Mouse (Mus musculus): ENCODE results near the gene 1700022I11Rik. TPM values are rescaled to one million over a fixed set of nuclear protein-coding genes. Genes with fewer than 3 reads are reported as not detected.
A peak's percentile ranks its signal among the peaks of the same experiment; 100 is the strongest.

1700022I11Rik gene
- polyA plus RNA-seq (2015; fragmentation: Nextera tagmentation; extraction: Ambion mirVana): 0.31 and 0.50 TPM in 2 replicates

- WGBS: 94% methylated on average over 4 of the region's 4 CpGs
- H3K4me1 ChIP-seq: peaks cover 8% of the 10 kb centered on the region
- no peak within 1 kb of the TSS for H3K9ac ChIP-seq (replicated peaks)
- H3K36me3 ChIP-seq: no peaks in the 10 kb centered on the region
- no peaks in the 10 kb centered on the region for H3K27me3 ChIP-seq (replicated peaks)
- no peak within 1 kb of the TSS for H3K27ac ChIP-seq (replicated peaks)
- H3K9me3 ChIP-seq (replicated peaks): no peaks in the 10 kb centered on the region
- ATAC-seq (ENCODE audit: low FRiP score): no peak
- no peak within 1 kb of the TSS for H3K4me2 ChIP-seq
- no peak within 1 kb of the TSS for H3K4me3 ChIP-seq (replicated peaks)
These were observed at the start of gene 1700022I11Rik for GRCm38 (mm10) chr4:42969304-42969703. Gene 1700022I11Rik, plus strand, starts transcription at chr4:42969604.

DNA sequence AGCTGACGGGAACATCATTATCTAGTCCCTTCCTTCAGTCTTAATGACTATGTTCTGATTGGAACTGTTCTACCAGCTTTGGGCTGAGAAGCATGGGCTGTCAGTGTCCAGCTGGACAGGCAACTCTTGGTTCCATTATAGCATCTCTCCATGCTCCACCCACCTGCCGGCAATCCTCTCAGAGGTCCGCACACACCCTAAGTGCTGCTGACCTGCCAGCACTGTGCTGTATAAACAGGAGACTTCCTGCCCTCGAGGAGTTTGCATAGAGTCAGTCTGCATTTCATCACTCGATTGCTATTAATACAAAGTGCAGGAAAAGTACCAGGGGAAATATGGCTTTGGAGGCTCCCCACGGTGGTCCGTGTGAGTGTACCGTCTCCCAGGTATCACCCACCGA lies 48.7 kb upstream of the 1700022I11Rik start:
- Histone ChIP-seq H3K27ac (replicated peaks) (0 out of 2 replicates have a peak overlapping the region, but pooled peaks have one; percentile 45), H3K27me3 (replicated peaks) (no peaks in the 10 kb centered on the region), H3K9ac (replicated peaks) (no peak overlapping the region), H3K4me2 (no peak overlapping the region), H3K36me3 (no peaks in the 10 kb centered on the region), H3K4me1 (peaks cover 44% of the 10 kb centered on the region), H3K9me3 (replicated peaks) (no peaks in the 10 kb centered on the region), H3K4me3 (replicated peaks) (no peak overlapping the region)
- no peak for ATAC-seq (ENCODE audit: low FRiP score)
- WGBS: 72% methylated on average over 9 of the region's 9 CpGs

DNA sequence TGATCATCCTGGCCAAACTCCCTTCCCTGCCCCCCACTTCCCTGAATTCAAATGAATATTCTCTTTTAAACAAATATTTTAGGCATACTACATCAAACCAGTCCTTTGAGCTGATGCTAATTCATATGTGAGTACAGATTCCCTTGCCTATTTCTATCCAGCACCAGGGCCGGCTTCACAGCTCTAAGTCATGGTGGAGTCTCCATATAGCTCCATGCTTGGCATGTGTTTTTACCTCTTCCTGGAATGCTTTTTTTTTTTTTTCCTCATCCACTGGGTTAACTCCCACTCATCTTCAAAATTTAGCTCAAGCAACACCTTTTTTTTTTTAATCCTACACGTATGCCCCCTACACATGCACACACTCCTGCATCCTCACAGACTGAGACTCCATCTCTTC lies 47.9 kb upstream of the 1700022I11Rik start:
- peaks cover 40% of the 10 kb centered on the region for H3K4me1 ChIP-seq
- H3K27me3 ChIP-seq (replicated peaks): no peaks in the 10 kb centered on the region
- H3K4me3 ChIP-seq (replicated peaks): no peak overlapping the region
- no peak for ATAC-seq (ENCODE audit: low FRiP score)
- no peaks in the 10 kb centered on the region for H3K36me3 ChIP-seq
- H3K4me2 ChIP-seq: peak overlapping the region; percentile 32; the same call in 1 of the 2 replicates
- WGBS: 53% methylated on average over 2 of the region's 2 CpGs
- H3K27ac ChIP-seq (replicated peaks): peak overlapping the region; percentile 64
- H3K9me3 ChIP-seq (replicated peaks): no peaks in the 10 kb centered on the region
- no peak overlapping the region for H3K9ac ChIP-seq (replicated peaks)

- 41% methylated on average over 6 of the region's 6 CpGs for WGBS
- peaks cover 39% of the 10 kb centered on the region for H3K4me1 ChIP-seq
- H3K36me3 ChIP-seq: no peaks in the 10 kb centered on the region
- H3K4me2 ChIP-seq: peak overlapping the region; percentile 32
- peak; percentile 62 for ATAC-seq (ENCODE audit: low FRiP score)
- peak overlapping the region; percentile 10; the same call in 1 of the 2 replicates for H3K4me3 ChIP-seq (replicated peaks)
- H3K9me3 ChIP-seq (replicated peaks): no peaks in the 10 kb centered on the region
- H3K27ac ChIP-seq (replicated peaks): peak overlapping the region; percentile 64
- H3K9ac ChIP-seq (replicated peaks): no peak overlapping the region
- no peaks in the 10 kb centered on the region for H3K27me3 ChIP-seq (replicated peaks)
These were observed 47.3 kb upstream of the 1700022I11Rik start for GRCm38 (mm10) chr4:42922056-42922455.

DNA sequence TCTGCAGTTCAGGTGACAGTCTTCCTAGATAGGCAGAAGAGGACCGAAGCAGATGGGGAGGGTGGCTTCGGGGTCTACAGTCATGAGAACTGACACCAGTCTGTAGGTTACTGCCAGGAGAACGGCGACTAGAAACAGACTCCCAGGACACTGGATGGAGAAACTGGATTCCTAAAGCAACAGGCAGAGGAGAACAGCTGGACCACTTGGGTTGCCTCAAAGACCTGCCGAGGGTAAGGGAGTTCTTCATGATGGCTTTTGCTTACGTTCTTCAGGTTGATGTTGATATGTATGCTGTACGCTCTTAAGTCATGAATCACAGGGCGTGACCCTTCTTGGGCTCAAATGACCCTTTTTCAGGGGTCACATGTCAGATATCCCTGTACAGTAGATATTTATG lies 46.9 kb upstream of the 1700022I11Rik start:
- Histone ChIP-seq H3K4me2 (peak overlapping the region; percentile 32), H3K4me3 (replicated peaks) (peak overlapping the region; percentile 10; the same call in 1 of the 2 replicates), H3K9me3 (replicated peaks) (no peaks in the 10 kb centered on the region), H3K4me1 (peaks cover 38% of the 10 kb centered on the region), H3K9ac (replicated peaks) (no peak overlapping the region), H3K36me3 (no peaks in the 10 kb centered on the region), H3K27ac (replicated peaks) (peak overlapping the region; percentile 64), H3K27me3 (replicated peaks) (no peaks in the 10 kb centered on the region)
- no peak; the same call in 1 of the 2 replicates for ATAC-seq (ENCODE audit: low FRiP score)
- 83% methylated on average over 8 of the region's 8 CpGs for WGBS

DNA sequence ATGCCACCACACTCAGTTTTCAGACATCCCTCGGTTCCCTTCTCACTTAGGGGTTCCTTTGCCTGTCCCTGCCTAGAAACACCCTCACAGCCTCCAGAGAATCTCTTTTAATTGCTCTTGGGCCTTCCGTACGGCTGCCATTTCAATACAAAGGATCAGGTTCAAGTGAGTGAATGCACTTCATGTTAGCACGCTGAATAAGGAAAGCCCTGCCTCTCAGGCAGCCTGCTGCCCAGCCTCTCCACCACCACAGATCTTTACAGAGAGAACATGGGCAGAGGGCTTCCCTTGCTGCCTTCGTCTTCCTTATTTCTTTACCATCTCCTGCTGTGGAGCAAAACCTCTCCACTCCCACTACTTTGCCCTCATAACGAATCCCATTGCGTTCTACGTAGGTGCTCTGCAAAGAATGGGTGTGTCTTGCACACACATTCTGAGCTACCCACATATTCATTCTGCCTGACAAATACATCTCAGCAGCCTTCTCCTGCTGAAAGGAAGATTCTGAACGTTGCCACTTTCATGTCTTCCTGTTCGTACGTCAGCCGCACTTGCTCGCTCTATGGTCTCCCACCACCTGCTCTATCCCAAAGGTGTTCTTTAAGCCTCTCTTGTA lies 45.2 kb upstream of the 1700022I11Rik start:
- Histone ChIP-seq H3K27me3 (replicated peaks) (no peaks in the 10 kb centered on the region), H3K9me3 (replicated peaks) (no peaks in the 10 kb centered on the region), H3K4me3 (replicated peaks) (no peak overlapping the region), H3K4me1 (peaks cover 22% of the 10 kb centered on the region), H3K4me2 (peak overlapping the region; percentile 32; the same call in 1 of the 2 replicates), H3K9ac (replicated peaks) (no peak overlapping the region), H3K27ac (replicated peaks) (no peak overlapping the region), H3K36me3 (no peaks in the 10 kb centered on the region)
- no peak for ATAC-seq (ENCODE audit: low FRiP score)
- 72% methylated on average over 13 of the region's 13 CpGs for WGBS

DNA sequence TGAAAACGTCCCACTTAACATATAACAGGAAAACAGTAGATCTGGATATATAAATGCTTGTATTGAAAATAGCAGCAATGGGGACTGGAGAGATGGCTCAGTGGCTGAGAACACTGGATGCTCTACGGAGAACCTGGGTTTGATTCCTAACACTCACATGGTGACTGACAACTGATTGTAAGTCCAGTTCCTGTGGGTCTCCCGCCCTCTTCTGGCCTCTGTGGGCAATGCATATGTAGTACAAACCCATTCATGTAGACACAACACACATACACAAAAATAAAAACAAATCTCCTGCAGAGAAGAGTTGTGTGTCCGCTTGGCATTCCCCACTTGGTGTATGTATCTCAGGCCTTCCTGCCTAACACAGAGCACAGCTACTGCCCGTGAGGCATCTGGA lies 41.2 kb upstream of the 1700022I11Rik start:
- no peak overlapping the region for H3K9ac ChIP-seq (replicated peaks)
- no peak for ATAC-seq (ENCODE audit: low FRiP score)
- no peak overlapping the region for H3K27ac ChIP-seq (replicated peaks)
- H3K4me3 ChIP-seq (replicated peaks): no peak overlapping the region
- WGBS: 84% methylated on average over 5 of the region's 5 CpGs
- peaks cover 3% of the 10 kb centered on the region for H3K4me1 ChIP-seq
- H3K9me3 ChIP-seq (replicated peaks): no peaks in the 10 kb centered on the region
- no peak overlapping the region for H3K4me2 ChIP-seq
- no peaks in the 10 kb centered on the region for H3K36me3 ChIP-seq
- H3K27me3 ChIP-seq (replicated peaks): no peaks in the 10 kb centered on the region

- no peaks in the 10 kb centered on the region for H3K36me3 ChIP-seq
- no peak overlapping the region for H3K27ac ChIP-seq (replicated peaks)
- H3K4me1 ChIP-seq: peaks cover 9% of the 10 kb centered on the region
- H3K9ac ChIP-seq (replicated peaks): no peak overlapping the region
- no peaks in the 10 kb centered on the region for H3K9me3 ChIP-seq (replicated peaks)
- no peak overlapping the region for H3K4me3 ChIP-seq (replicated peaks)
- H3K27me3 ChIP-seq (replicated peaks): no peaks in the 10 kb centered on the region
- no peak for ATAC-seq (ENCODE audit: low FRiP score)
- 95% methylated on average over 9 of the region's 9 CpGs for WGBS
- H3K4me2 ChIP-seq: no peak overlapping the region
These were observed 40.5 kb upstream of the 1700022I11Rik start for GRCm38 (mm10) chr4:42928952-42929351.

DNA sequence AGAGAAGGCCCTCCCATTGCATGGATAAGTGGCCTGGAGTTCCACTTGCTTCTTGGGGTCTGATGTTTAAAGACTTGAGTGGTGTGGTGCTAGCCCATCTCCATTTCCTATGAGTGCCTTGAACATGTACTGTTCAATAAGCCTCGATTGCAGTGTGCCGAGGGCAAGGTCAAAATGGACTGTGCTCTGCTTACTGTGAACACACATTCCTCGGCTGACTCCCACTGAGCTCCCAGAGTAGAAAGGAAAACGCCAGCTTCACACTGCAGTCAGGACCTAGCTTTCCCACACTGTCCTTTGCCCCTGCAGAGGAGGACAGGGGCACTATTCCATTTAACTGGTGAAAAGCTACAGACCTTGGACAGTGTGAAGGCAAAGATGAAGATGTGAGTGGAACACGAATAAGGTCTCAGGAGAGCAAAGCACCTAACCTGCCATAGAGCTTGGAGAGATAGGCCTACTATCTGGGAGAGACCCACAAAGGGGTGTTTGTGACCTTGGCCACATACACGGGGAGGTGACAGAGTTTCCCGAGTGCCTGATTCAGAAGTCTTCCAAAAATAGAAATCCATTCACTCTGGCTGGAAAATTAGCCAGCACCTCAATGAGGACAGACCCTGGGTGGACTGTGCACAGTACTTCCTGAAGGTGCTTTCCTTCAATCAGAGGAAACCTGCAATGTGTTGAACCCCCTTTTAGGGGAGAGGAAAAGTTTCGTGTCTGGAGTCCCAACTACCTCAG lies 37.0 kb upstream of the 1700022I11Rik start:
- no peak overlapping the region for H3K4me3 ChIP-seq (replicated peaks)
- H3K9ac ChIP-seq (replicated peaks): no peak overlapping the region
- no peak overlapping the region for H3K4me2 ChIP-seq
- peaks cover 9% of the 10 kb centered on the region for H3K36me3 ChIP-seq
- H3K4me1 ChIP-seq: peaks cover 9% of the 10 kb centered on the region
- no peaks in the 10 kb centered on the region for H3K9me3 ChIP-seq (replicated peaks)
- 73% methylated on average over 8 of the region's 8 CpGs for WGBS
- ATAC-seq (ENCODE audit: low FRiP score): no peak
- no peaks in the 10 kb centered on the region for H3K27me3 ChIP-seq (replicated peaks)
- H3K27ac ChIP-seq (replicated peaks): no peak overlapping the region

GRCm38 (mm10) chr4:42933630-42934029 lies 35.8 kb upstream of the 1700022I11Rik start:
- H3K9ac ChIP-seq (replicated peaks): 0 out of 2 replicates have a peak overlapping the region, but pooled peaks have one; percentile 10
- H3K27ac ChIP-seq (replicated peaks): no peak overlapping the region
- WGBS: 8% methylated on average over 22 of the region's 22 CpGs
- no peak for ATAC-seq (ENCODE audit: low FRiP score)
- H3K4me3 ChIP-seq (replicated peaks): no peak overlapping the region
- H3K27me3 ChIP-seq (replicated peaks): no peaks in the 10 kb centered on the region
- peaks cover 9% of the 10 kb centered on the region for H3K4me1 ChIP-seq
- peak overlapping the region; percentile 40 for H3K4me2 ChIP-seq
- H3K36me3 ChIP-seq: peaks cover 20% of the 10 kb centered on the region
- no peaks in the 10 kb centered on the region for H3K9me3 ChIP-seq (replicated peaks)

DNA sequence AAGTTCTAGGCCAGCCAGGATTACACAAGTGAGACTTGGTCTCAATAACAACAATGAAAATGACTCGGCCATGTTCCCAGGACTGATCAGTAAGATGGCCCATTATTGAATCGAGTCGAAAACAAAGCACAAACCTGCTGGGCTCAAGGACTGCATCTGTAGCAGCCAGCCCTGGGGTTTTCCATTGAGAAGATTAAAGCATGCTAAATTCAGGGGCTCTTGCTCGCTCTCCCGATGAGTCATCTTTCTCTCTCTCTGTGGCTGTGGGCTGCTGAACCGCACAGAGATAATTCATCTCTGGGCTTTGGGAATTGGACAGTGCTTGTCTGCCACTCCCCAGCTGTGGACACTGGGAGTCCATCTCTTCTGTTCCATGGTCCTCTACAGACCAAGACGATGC lies 28.0 kb upstream of the 1700022I11Rik start:
- no peak for ATAC-seq (ENCODE audit: low FRiP score)
- Histone ChIP-seq H3K9me3 (replicated peaks) (no peaks in the 10 kb centered on the region), H3K27me3 (replicated peaks) (no peaks in the 10 kb centered on the region), H3K9ac (replicated peaks) (no peak overlapping the region), H3K4me1 (peaks cover 16% of the 10 kb centered on the region), H3K27ac (replicated peaks) (no peak overlapping the region), H3K4me2 (no peak overlapping the region), H3K4me3 (replicated peaks) (no peak overlapping the region), H3K36me3 (peaks cover 34% of the 10 kb centered on the region)
- 80% methylated on average over 7 of the region's 7 CpGs for WGBS

- no peak overlapping the region for H3K9ac ChIP-seq (replicated peaks)
- WGBS: 36% methylated on average over 5 of the region's 5 CpGs
- no peak for ATAC-seq (ENCODE audit: low FRiP score)
- H3K4me3 ChIP-seq (replicated peaks): no peak overlapping the region
- no peaks in the 10 kb centered on the region for H3K9me3 ChIP-seq (replicated peaks)
- H3K4me2 ChIP-seq: no peak overlapping the region
- peak overlapping the region; percentile 24 for H3K27ac ChIP-seq (replicated peaks)
- peaks cover 25% of the 10 kb centered on the region for H3K36me3 ChIP-seq
- peaks cover 36% of the 10 kb centered on the region for H3K4me1 ChIP-seq
- no peaks in the 10 kb centered on the region for H3K27me3 ChIP-seq (replicated peaks)
These were observed 26.1 kb upstream of the 1700022I11Rik start for GRCm38 (mm10) chr4:42943341-42943740.
